Mouse (Mus musculus) brown adipose tissue, adult 24 weeks (tissue): ENCODE measurements around the gene Olfr764-ps1. TPM values are rescaled to one million over a fixed set of nuclear protein-coding genes. Genes with fewer than 3 reads are reported as not detected.
"Not testable (repeated sequence)": the region's sequence is repeated elsewhere in the genome, so short reads cannot be mapped to it uniquely, and the experiment has no call there.

Source experiments
- H3K27ac ChIP-seq: fragments of 200-500 bp; replicated peaks from 2 replicates; pipeline ENCODE4 v1.5.1; 2012; ENCODE audit warnings: low read depth, mild to moderate bottlenecking, low read length
- H3K4me1 ChIP-seq: fragments of 200-500 bp; 2 replicates; pipeline ENCODE4 v1.6.1; 2012; ENCODE audit warnings: low read length, mixed read lengths; ENCODE audit not compliant: control insufficient read depth, insufficient read depth, insufficient read length
- H3K4me3 ChIP-seq: fragments of 200-500 bp; 2 replicates; pipeline ENCODE4 v1.5.1; 2012; ENCODE audit warnings: low read depth, mild to moderate bottlenecking, low read length, moderate library complexity; ENCODE audit not compliant: insufficient read depth
- polyA plus RNA-seq: library from polyadenylated mRNA; stranded (reverse); fragments of >200 nt; gene quantifications from 2 replicates; pipeline ENCODE4 v1.2.4, GENCODE M21; 2012; ENCODE audit not compliant: missing spikeins, insufficient read depth, insufficient read length

Gene Olfr764-ps1
- polyA plus RNA-seq = not detected in 2 replicates

- Histone ChIP-seq H3K27ac (no peak within 1 kb of the TSS), H3K4me1 (no peaks in the 10 kb centered on the region), H3K4me3 (no peak within 1 kb of the TSS)
These were observed at the start of gene Olfr764-ps1 for GRCm38 (mm10) chr10:129039796-129040195. TSS of gene Olfr764-ps1 (minus strand) at chr10:129039896.

GRCm38 (mm10) chr10:129082810-129083209 is 43.1 kb upstream of the Olfr764-ps1 start, which contains the start of gene Olfr767:
TSS of gene Olfr767 (minus strand) at chr10:129082910.
- not testable (repeated sequence) for H3K27ac ChIP-seq, H3K4me3 ChIP-seq, H3K4me1 ChIP-seq

GRCm38 (mm10) chr10:129068877-129069276 is 29.2 kb upstream of the Olfr764-ps1 start, which contains the start of gene Olfr766-ps1:
TSS of gene Olfr766-ps1 (minus strand) at chr10:129068977.
- H3K4me1 ChIP-seq = no peaks in the 10 kb centered on the region
- H3K27ac ChIP-seq = no peak within 1 kb of the TSS

GRCm38 (mm10) chr10:129049898-129050297 is 10.2 kb upstream of the Olfr764-ps1 start, which contains the start of gene Olfr765:
TSS of gene Olfr765 (minus strand) at chr10:129049998.
- not testable (repeated sequence) for H3K4me3 ChIP-seq, H3K27ac ChIP-seq, H3K4me1 ChIP-seq

More at GRCm38 (mm10) chr10:129068877-129069276, 29.2 kb upstream of the Olfr764-ps1 start, which contains the start of gene Olfr766-ps1:
- no peak within 1 kb of the TSS for H3K4me3 ChIP-seq

GRCm38 (mm10) chr10:129028343-129028742 is 11.4 kb downstream of the Olfr764-ps1 start:
- Histone ChIP-seq H3K4me3 (no peak overlapping the region), H3K4me1 (no peaks in the 10 kb centered on the region), H3K27ac (no peak overlapping the region)

GRCm38 (mm10) chr10:129026018-129026662 is 13.6 kb downstream of the Olfr764-ps1 start:
- no peak overlapping the region for H3K27ac ChIP-seq
- no peaks in the 10 kb centered on the region for H3K4me1 ChIP-seq
- H3K4me3 ChIP-seq = no peak overlapping the region

GRCm38 (mm10) chr10:129023319-129023718 is 16.4 kb downstream of the Olfr764-ps1 start:
- H3K27ac ChIP-seq = no peak overlapping the region
- no peaks in the 10 kb centered on the region for H3K4me1 ChIP-seq
- H3K4me3 ChIP-seq = no peak overlapping the region

GRCm38 (mm10) chr10:129014477-129014876 is 25.2 kb downstream of the Olfr764-ps1 start:
- no peak overlapping the region for H3K27ac ChIP-seq
- H3K4me3 ChIP-seq = no peak overlapping the region
- no peaks in the 10 kb centered on the region for H3K4me1 ChIP-seq

- not testable (repeated sequence) for H3K4me3 ChIP-seq
These were observed 28.2 kb downstream of the Olfr764-ps1 start for GRCm38 (mm10) chr10:129011511-129011910.

GRCm38 (mm10) chr10:129010288-129010841 is 29.3 kb downstream of the Olfr764-ps1 start, which contains the start of gene Olfr763:
TSS of gene Olfr763 (plus strand) at chr10:129010791.
- Histone ChIP-seq H3K27ac (no peak within 1 kb of the TSS), H3K4me3 (no peak within 1 kb of the TSS), H3K4me1 (no peaks in the 10 kb centered on the region)

More at GRCm38 (mm10) chr10:129011511-129011910, 28.2 kb downstream of the Olfr764-ps1 start:
- H3K27ac ChIP-seq, H3K4me1 ChIP-seq: not testable (repeated sequence)

- H3K4me1 ChIP-seq = no peaks in the 10 kb centered on the region
- no peak overlapping the region for H3K27ac ChIP-seq
- no peak overlapping the region for H3K4me3 ChIP-seq
These were observed 35.4 kb downstream of the Olfr764-ps1 start for GRCm38 (mm10) chr10:129004032-129004920.

- no peak overlapping the region for H3K27ac ChIP-seq
- no peak overlapping the region for H3K4me3 ChIP-seq
- H3K4me1 ChIP-seq = no peaks in the 10 kb centered on the region
These were observed 43.1 kb downstream of the Olfr764-ps1 start for GRCm38 (mm10) chr10:128996523-128997040.

GRCm38 (mm10) chr10:128995796-128996195 is 43.9 kb downstream of the Olfr764-ps1 start:
- H3K4me1 ChIP-seq = no peaks in the 10 kb centered on the region

GRCm38 (mm10) chr10:128990994-128991393 is 48.7 kb downstream of the Olfr764-ps1 start:
- Histone ChIP-seq H3K4me1 (no peaks in the 10 kb centered on the region), H3K27ac (no peak overlapping the region), H3K4me3 (no peak overlapping the region)

More at GRCm38 (mm10) chr10:128995796-128996195, 43.9 kb downstream of the Olfr764-ps1 start:
- Histone ChIP-seq H3K27ac (no peak overlapping the region), H3K4me3 (no peak overlapping the region)
